Mouse (Mus musculus) embryonic facial prominence, embryonic 10.5 days (tissue): ENCODE results near the gene Il17rd. TPM values are rescaled to one million over a fixed set of nuclear protein-coding genes. Genes with fewer than 3 reads are reported as not detected.

Source experiments
- DNase-seq: peaks from one replicate; pipeline ENCODE4 v3.0.0-alpha.2; 2017; ENCODE audit warnings: low spot score
- H3K27ac ChIP-seq: fragments of 300-500 bp; sonication (generic); replicated peaks from 2 replicates; pipeline ENCODE4 v1.5.1; 2016; ENCODE audit warnings: mild to moderate bottlenecking
- H3K27me3 ChIP-seq: fragments of 300-500 bp; sonication (generic); replicated peaks from 2 replicates; pipeline ENCODE4 v1.6.1; 2016; ENCODE audit warnings: low read depth, mild to moderate bottlenecking; ENCODE audit not compliant: poor library complexity, severe bottlenecking
- H3K36me3 ChIP-seq: fragments of 300-500 bp; sonication (generic); replicated peaks from 2 replicates; pipeline ENCODE4 v1.6.1; 2016; ENCODE audit warnings: mild to moderate bottlenecking, moderate library complexity
- H3K4me1 ChIP-seq: fragments of 300-500 bp; sonication (generic); 2 replicates; pipeline ENCODE4 v1.6.1; 2016
- H3K4me3 ChIP-seq: fragments of 300-500 bp; sonication (generic); 2 replicates; pipeline ENCODE4 v1.5.1; 2016; ENCODE audit warnings: mild to moderate bottlenecking, moderate library complexity
- H3K9me3 ChIP-seq: fragments of 300-500 bp; sonication (generic); 2 replicates; pipeline ENCODE4 v1.6.1; 2016; ENCODE audit warnings: mild to moderate bottlenecking
- WGBS: fragments of 180-500 bp; shearing (Covaris S2); methylation state at CpG from one replicate; pipeline ENCODE4 v1.1.7; 2016; 5-methylcytosine and 5-hydroxymethylcytosine counted together
- polyA plus RNA-seq: library from polyadenylated mRNA; unstranded; fragments of >200 nt; fragmentation: Nextera tagmentation; extraction: Ambion mirVana; gene quantifications from 2 replicates; pipeline ENCODE4 v1.2.1, GENCODE M21; 2016

Il17rd gene
- polyA plus RNA-seq, 1 experiment from 2014 or later, result 10.1 TPM

- H3K27me3 ChIP-seq, result no peaks in the 10 kb centered on the region
- 70% methylated on average over 12 of the region's 12 CpGs for WGBS
- no peak overlapping the region for H3K4me3 ChIP-seq
- DNase-seq, result no peak
- H3K9me3 ChIP-seq, result no peaks in the 10 kb centered on the region
- 0 out of 2 replicates have a peak overlapping the region, but pooled peaks have one; percentile 6 for H3K27ac ChIP-seq
- peaks cover 77% of the 10 kb centered on the region for H3K36me3 ChIP-seq
- H3K4me1 ChIP-seq, result peaks cover 6% of the 10 kb centered on the region; the same call in 1 of the 2 replicates
Observed at GRCm38 (mm10) chr14:27105731-27106457, 67.2 kb downstream of the Il17rd start.

- DNase-seq, result no peak
- Histone ChIP-seq H3K4me1 (peaks cover 6% of the 10 kb centered on the region; the same call in 1 of the 2 replicates), H3K27ac (no peak overlapping the region), H3K36me3 (peaks cover 47% of the 10 kb centered on the region), H3K27me3 (peaks cover 13% of the 10 kb centered on the region), H3K9me3 (no peaks in the 10 kb centered on the region), H3K4me3 (no peak overlapping the region)
- WGBS, result 78% methylated on average over 6 of the region's 6 CpGs
Observed at GRCm38 (mm10) chr14:27108748-27109504, 70.2 kb downstream of the Il17rd start.

DNA sequence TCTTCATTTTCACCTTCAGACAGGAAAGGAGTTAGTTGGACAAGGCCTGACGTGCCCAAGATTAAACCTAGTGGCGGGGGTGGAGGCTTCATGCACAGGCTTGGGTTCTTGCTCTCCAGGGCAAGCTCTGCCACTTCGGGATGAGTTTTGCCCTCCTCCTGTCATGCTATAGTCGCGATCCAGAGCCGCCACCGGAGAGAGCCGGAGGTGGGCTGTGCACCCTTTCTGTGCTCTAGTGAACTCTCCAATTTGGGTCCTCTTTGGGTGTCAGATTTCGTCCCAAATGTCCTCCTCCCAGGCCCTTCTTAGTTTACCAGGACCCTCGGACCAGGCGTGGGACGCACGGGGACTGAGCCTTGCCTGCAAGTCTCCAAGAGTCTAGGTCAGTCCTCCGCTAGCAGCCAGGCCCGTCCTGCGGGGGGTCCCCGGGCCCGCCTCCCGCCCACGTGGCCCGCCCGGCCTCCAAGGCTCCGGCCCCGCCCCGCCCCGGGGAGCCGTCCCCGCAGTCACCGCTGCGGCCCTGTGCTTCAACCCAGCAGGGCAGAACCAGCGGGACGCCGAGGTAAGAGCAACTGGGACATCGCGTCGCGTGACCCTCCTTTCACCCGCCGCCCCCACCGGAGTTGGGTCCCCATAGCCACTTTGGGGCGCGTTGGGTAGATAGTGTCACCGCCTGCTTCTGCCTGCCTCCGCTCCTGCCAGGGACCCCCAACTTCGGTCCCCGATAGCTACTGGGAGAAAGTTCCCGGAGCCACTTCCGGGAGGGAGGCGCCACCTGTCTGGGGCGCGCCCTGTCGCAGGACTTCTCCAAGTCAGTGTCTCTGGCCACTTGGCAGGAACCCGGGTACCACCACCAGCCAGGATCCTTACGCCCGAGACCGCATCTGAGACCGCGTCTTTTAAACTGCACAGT is 75.9 kb downstream of the Il17rd start, which contains the start of gene Arhgef3:
Gene Arhgef3, plus strand, starts transcription at position 538 of the 913 bp plus-strand sequence.
- Histone ChIP-seq H3K27me3 (peaks cover 55% of the 10 kb centered on the region), H3K4me3 (peak within 1 kb of the TSS; percentile 69)
- under 1% methylated on average over 58 of the region's 58 CpGs for WGBS

GRCm38 (mm10) chr14:27115275-27115660 is 76.5 kb downstream of the Il17rd start:
- Histone ChIP-seq H3K4me1 (peaks cover 14% of the 10 kb centered on the region), H3K4me3 (peak overlapping the region; percentile 69), H3K27ac (0 out of 2 replicates have a peak overlapping the region, but pooled peaks have one; percentile 19), H3K9me3 (no peaks in the 10 kb centered on the region), H3K36me3 (no peaks in the 10 kb centered on the region), H3K27me3 (peaks cover 55% of the 10 kb centered on the region)
- no peak for DNase-seq
- 18% methylated on average over 11 of the region's 11 CpGs for WGBS

More for the DNA sequence above, 75.9 kb downstream of the Il17rd start, which contains the start of gene Arhgef3:
- Histone ChIP-seq H3K9me3 (no peaks in the 10 kb centered on the region), H3K4me1 (peaks cover 14% of the 10 kb centered on the region), H3K27ac (peak within 1 kb of the TSS; percentile 19), H3K36me3 (no peaks in the 10 kb centered on the region)
- peak; percentile 81 for DNase-seq

DNA sequence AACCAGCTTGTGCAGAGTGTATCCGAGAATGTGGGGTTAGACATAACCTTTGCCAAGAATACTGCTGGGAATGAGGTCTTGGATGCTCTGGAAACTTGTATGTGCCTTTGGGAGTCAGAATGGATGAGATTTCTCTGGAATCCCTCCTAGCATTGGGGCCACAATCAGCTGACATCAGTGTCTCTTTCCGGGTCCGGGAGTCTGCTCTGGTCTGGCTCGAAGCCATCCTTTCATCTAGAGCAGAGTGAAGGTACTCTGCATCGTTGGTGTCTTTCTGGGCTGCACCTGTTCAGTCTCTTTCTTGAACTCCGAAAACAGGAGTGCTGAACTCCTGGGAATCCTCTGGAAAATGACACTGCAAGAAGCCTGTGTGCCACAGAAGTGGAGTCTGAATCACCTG is 77.2 kb downstream of the Il17rd start:
- Histone ChIP-seq H3K27me3 (peaks cover 55% of the 10 kb centered on the region), H3K27ac (no peak overlapping the region), H3K4me3 (no peak overlapping the region), H3K4me1 (peaks cover 14% of the 10 kb centered on the region), H3K36me3 (no peaks in the 10 kb centered on the region), H3K9me3 (no peaks in the 10 kb centered on the region)
- no peak for DNase-seq
- 76% methylated on average over 6 of the region's 6 CpGs for WGBS

GRCm38 (mm10) chr14:27116577-27117165 is 77.9 kb downstream of the Il17rd start:
- Histone ChIP-seq H3K27ac (no peak overlapping the region), H3K4me1 (peaks cover 14% of the 10 kb centered on the region), H3K27me3 (peaks cover 55% of the 10 kb centered on the region), H3K4me3 (no peak overlapping the region), H3K36me3 (no peaks in the 10 kb centered on the region), H3K9me3 (no peaks in the 10 kb centered on the region)
- no peak for DNase-seq
- WGBS, result 78% methylated on average over 4 of the region's 4 CpGs

DNA sequence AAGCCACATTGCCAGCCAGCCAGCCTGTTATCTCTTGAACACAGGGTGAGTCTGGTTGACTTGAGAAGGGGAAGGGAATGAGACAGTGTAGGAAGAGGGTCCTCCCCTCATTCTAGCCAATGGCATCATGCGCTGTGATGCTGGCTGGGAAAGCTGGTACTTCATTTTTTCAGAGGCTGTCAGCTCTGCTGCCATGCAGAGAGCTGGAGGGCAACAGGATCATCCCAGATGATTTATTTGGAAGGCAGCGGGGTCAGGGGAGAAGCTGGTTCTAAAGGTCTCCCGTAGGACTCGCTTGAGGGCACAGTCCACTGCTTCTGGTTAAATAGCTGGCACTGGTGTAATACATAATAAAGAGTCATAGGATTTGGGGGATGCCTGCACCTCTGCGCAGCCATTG is 79.8 kb downstream of the Il17rd start:
- Histone ChIP-seq H3K4me1 (peaks cover 16% of the 10 kb centered on the region), H3K36me3 (no peaks in the 10 kb centered on the region), H3K4me3 (no peak overlapping the region), H3K27ac (no peak overlapping the region), H3K9me3 (no peaks in the 10 kb centered on the region), H3K27me3 (peaks cover 46% of the 10 kb centered on the region)
- no peak for DNase-seq
- WGBS, result 84% methylated on average over 5 of the region's 5 CpGs

DNA sequence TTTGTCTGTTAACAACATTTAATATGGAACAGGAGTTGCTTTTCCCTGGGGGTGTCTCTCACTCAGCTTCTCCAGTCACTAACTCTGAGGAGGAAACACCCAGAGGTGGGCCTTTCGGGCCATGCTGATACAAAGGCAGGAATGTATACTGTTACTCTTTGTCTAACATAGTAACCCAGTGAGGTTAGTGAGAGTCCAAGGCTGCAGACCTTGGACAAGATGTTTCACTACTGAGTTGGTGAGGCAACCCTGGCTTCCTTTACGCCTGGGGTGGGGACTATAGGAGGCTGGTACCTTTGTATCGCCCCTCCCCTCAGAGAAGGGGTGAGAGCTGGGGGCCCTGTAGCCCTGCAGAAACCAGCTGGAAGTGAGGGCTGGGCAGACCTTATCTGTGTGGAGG is 83.9 kb downstream of the Il17rd start:
- H3K9me3 ChIP-seq, result no peaks in the 10 kb centered on the region
- no peaks in the 10 kb centered on the region for H3K36me3 ChIP-seq
- H3K4me1 ChIP-seq, result peaks cover 5% of the 10 kb centered on the region; the same call in 1 of the 2 replicates
- H3K4me3 ChIP-seq, result no peak overlapping the region
- no peak for DNase-seq
- no peak overlapping the region for H3K27ac ChIP-seq
- 73% methylated on average over 3 of the region's 3 CpGs for WGBS
- H3K27me3 ChIP-seq, result peaks cover 10% of the 10 kb centered on the region

DNA sequence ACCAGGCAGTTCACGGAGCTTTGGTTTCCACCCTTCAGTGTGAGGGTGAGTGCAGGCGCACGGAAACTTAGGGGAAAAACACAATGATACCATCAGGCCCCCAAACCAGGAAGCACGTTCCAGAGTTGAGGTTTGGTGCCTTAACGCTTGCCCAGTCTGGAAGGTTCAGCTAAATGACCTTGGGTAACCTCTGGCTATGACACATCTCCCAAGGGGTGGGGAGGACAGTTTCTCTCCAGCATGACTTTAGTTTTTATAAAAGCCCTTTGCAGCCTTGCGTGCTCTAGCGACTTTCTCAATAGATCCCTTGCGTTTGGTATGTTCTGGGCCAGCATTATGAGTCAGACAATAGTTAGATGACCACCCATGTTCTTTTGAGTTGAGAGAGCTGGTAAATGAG is 84.8 kb downstream of the Il17rd start:
- no peaks in the 10 kb centered on the region for H3K9me3 ChIP-seq
- H3K27ac ChIP-seq, result no peak overlapping the region
- no peak overlapping the region for H3K4me3 ChIP-seq
- peaks cover 5% of the 10 kb centered on the region; the same call in 1 of the 2 replicates for H3K4me1 ChIP-seq
- 63% methylated on average over 8 of the region's 8 CpGs for WGBS
- no peaks in the 10 kb centered on the region for H3K36me3 ChIP-seq
- DNase-seq, result no peak
- peaks cover 2% of the 10 kb centered on the region for H3K27me3 ChIP-seq

GRCm38 (mm10) chr14:27130031-27130430 is 91.3 kb downstream of the Il17rd start:
- whole genome bisulfite sequencing, result 88% methylated on average over 3 of the region's 3 CpGs

DNA sequence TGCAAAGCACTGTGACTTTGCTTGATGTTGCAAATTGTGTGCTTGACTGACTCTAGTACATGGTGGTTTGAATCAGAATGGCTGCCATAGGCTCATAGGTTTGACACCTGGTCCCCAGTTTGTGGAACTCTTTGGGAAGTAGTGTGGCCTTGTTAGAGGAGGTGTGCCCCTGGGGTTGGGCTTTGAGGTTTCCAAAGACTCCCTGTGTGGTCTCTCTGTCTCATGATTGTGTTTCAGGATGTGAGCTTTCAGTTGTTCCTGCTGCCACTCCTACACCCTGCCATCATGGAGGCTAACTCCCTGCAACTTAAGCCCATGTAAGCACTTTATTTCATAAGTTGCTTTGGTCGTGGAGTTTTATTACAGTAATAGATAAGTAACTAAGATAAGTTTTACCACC is 91.9 kb downstream of the Il17rd start:
- DNase-seq, result no peak
- 78% methylated on average over 1 of the region's 1 CpGs for WGBS
- H3K4me3 ChIP-seq, result no peak overlapping the region
- no peak overlapping the region for H3K27ac ChIP-seq
- no peaks in the 10 kb centered on the region for H3K4me1 ChIP-seq
- H3K36me3 ChIP-seq, result no peaks in the 10 kb centered on the region
- H3K27me3 ChIP-seq, result no peaks in the 10 kb centered on the region
- H3K9me3 ChIP-seq, result no peaks in the 10 kb centered on the region

More at GRCm38 (mm10) chr14:27130031-27130430, 91.3 kb downstream of the Il17rd start:
- no peaks in the 10 kb centered on the region for H3K4me1 ChIP-seq
- H3K27me3 ChIP-seq, result no peaks in the 10 kb centered on the region
- no peaks in the 10 kb centered on the region for H3K36me3 ChIP-seq
- no peak overlapping the region for H3K4me3 ChIP-seq
- no peaks in the 10 kb centered on the region for H3K9me3 ChIP-seq
- DNase-seq, result no peak
- H3K27ac ChIP-seq, result no peak overlapping the region

DNA sequence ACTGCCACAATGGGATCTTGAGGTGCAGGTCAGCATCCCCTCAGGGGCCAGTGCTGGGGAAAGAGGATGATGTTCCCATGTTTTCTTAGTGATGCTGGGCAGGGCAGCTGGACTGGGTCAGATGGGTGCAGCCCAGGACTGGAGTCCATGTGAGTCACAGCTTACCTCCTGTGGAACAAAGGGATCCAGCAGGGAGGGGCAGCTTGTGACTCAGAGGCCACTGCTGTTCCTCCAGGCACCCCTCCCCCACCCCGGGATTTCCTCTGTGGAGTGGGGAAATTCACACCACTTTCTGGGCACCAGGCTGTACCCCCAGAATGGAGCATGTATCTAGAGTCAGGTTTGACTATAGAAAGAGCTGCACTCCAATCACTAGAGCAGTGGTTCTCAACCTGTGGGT is 92.8 kb downstream of the Il17rd start:
- Histone ChIP-seq H3K4me3 (no peak overlapping the region), H3K27ac (no peak overlapping the region), H3K4me1 (no peaks in the 10 kb centered on the region), H3K27me3 (no peaks in the 10 kb centered on the region), H3K36me3 (no peaks in the 10 kb centered on the region), H3K9me3 (no peaks in the 10 kb centered on the region)
- WGBS, result 65% methylated on average over 1 of the region's 1 CpGs
- no peak for DNase-seq
